Mouse (Mus musculus) small intestine, adult 10 weeks (tissue): ENCODE measurements around the gene Smarca5. TPM values are rescaled to one million over a fixed set of nuclear protein-coding genes. Genes with fewer than 3 reads are reported as not detected.

Experiments
- polyA plus RNA-seq: library from polyadenylated mRNA; stranded (reverse); fragments of 350-450 nt; fragmentation: Illumina TruSeq; extraction: RNeasy Lipid Tissue Mini Kit (QIAGEN cat#74804); gene quantifications from one replicate; pipeline ENCODE4 v1.2.3, GENCODE M21; 2014; ENCODE audit warnings: low replicate concordance

The Smarca5 gene
- polyA plus RNA-seq, result 141 TPM

GRCm38 (mm10) chr8:80739155-80739924 lies at the start of gene Smarca5:
Gene Smarca5, minus strand, starts transcription at chr8:80739497.

Other genes with a start within 250 kb of the Smarca5 start
- not detected for gene Gypa, start 245.7 kb downstream of the Smarca5 start, polyA plus RNA-seq
- not detected for gene Frem3, start 128.4 kb downstream of the Smarca5 start, polyA plus RNA-seq
- gene Gab1, start 141.0 kb upstream of the Smarca5 start, polyA plus RNA-seq, result 19.2 TPM